Comparison of ENCODE assay signal across 17 mouse cellular contexts in genomic region chr11:55946629-55947240, GRCm38 (mm10).
DNase-seq lines count a peak whose midpoint lies in the region; ATAC-seq lines count a peak whose summit lies in the region.
"Had no signal": no experiment of that assay in that cellular context is flagged by ENCODE, and none has a peak within 500 bp of the region (broad histone marks: within the 10 kb centered on the region; RNA-seq: fewer than 3 reads in every experiment).

No protein-coding gene starts in this region.

- H3K27me3 ChIP-seq in neural tube, embryonic 15.5 days (replicated peaks): no peaks in the 10 kb centered on the region
- H3K27me3 ChIP-seq: embryonic facial prominence, embryonic 12.5 days; hindbrain, embryonic 15.5 days; liver, embryonic 15.5 days; stomach, embryonic 15.5 days had no signal

- H3K4me1 ChIP-seq in neural tube, embryonic 15.5 days: peaks cover 17% of the 10 kb centered on the region
- H3K4me1 ChIP-seq: embryonic facial prominence, embryonic 12.5 days; liver, embryonic 15.5 days; stomach, embryonic 15.5 days had no signal

- H3K27ac ChIP-seq in neural tube, embryonic 15.5 days (replicated peaks): 0 out of 2 replicates have a peak overlapping the region, but pooled peaks have one; percentile 24
- H3K27ac ChIP-seq: embryonic facial prominence, embryonic 12.5 days; hindbrain, embryonic 15.5 days; liver, embryonic 15.5 days; stomach, embryonic 15.5 days had no signal

- H3K4me2 ChIP-seq in neural tube, embryonic 15.5 days: no peak overlapping the region
- H3K4me2 ChIP-seq: embryonic facial prominence, embryonic 12.5 days; hindbrain, embryonic 15.5 days; liver, embryonic 15.5 days; stomach, embryonic 15.5 days had no signal

- no peak overlapping the region for H3K4me3 ChIP-seq in neural tube, embryonic 15.5 days (replicated peaks)
- H3K4me3 ChIP-seq: embryonic facial prominence, embryonic 12.5 days; hindbrain, embryonic 15.5 days; liver, embryonic 15.5 days; stomach, embryonic 15.5 days had no signal

- H3K9me3 ChIP-seq in neural tube, embryonic 15.5 days (replicated peaks): no peaks in the 10 kb centered on the region
- H3K9me3 ChIP-seq: embryonic facial prominence, embryonic 12.5 days; hindbrain, embryonic 15.5 days; liver, embryonic 15.5 days; stomach, embryonic 15.5 days had no signal

- no peaks in the 10 kb centered on the region for H3K36me3 ChIP-seq in neural tube, embryonic 15.5 days
- H3K36me3 ChIP-seq: embryonic facial prominence, embryonic 12.5 days; G1E; hindbrain, embryonic 15.5 days; liver, embryonic 15.5 days; stomach, embryonic 15.5 days had no signal

- DNase-seq in heart, adult 11 months: peak; percentile 58
- no peak for DNase-seq in heart, postnatal 25 days (ENCODE audit: low spot score)
- DNase-seq in right cerebral cortex, postnatal 4 days: peak; percentile 3
- no peak for DNase-seq in right cerebral cortex, postnatal 14 days
- peak; percentile 65 for DNase-seq in adrenal gland, postnatal 14 days
- no peak for DNase-seq in kidney, adult 18-20 months
- no peak for DNase-seq in kidney, postnatal 4 days
- DNase-seq: gastrocnemius, postnatal 10 days; kidney, adult 2 months; kidney, postnatal 14 days; retina, postnatal 1 day had no signal

- no peak overlapping the region for H3K9ac ChIP-seq in neural tube, embryonic 15.5 days (replicated peaks)
- H3K9ac ChIP-seq: embryonic facial prominence, embryonic 12.5 days; hindbrain, embryonic 15.5 days; liver, embryonic 15.5 days; stomach, embryonic 15.5 days had no signal

- ATAC-seq in neural tube, embryonic 15.5 days (ENCODE audit: low FRiP score): peak; percentile 61; the same call in 1 of the 2 replicates

- 4% methylated on average over 9 of the region's 9 CpGs for WGBS in neural tube, embryonic 15.5 days

- intact Hi-C loops in heart, postnatal 25 days (cut with DNase I): no loop called here

Comparison
In these comparisons a context has a peak if more than half of its experiments do, and no peak if none do; other contexts are left out.
1. DNase-seq: peak in heart, adult 11 months (single experiment), right cerebral cortex, postnatal 4 days (single experiment) and adrenal gland, postnatal 14 days (single experiment); none in heart, postnatal 25 days (single experiment), right cerebral cortex, postnatal 14 days (single experiment), kidney, adult 18-20 months (single experiment) and kidney, postnatal 4 days (0 of 2).